ENCODE assay signal across 17 mouse cellular contexts in the genomic region with DNA sequence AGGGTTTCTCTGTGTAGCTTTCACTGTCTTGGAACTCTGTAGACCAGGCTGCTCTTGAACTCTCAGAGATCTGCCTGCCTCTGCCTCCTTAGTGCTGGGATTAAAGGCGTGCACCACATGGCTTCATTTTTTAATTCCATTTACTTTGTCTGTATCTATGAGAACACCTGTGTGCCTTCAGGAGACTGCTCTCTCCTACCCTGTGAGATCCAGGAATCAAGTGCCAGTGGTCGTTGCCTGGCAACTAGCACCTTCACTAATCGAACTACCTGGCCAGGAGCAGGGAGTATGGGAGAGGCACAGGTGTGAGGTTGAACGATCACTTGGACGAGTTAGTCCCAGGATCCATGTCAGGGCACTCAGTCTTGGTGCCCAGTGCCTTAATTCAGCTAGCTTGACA. TPM values are rescaled to one million over a fixed set of nuclear protein-coding genes. Genes with fewer than 3 reads are reported as not detected.
A peak's percentile ranks its signal among the peaks of the same experiment; 100 is the strongest.
DNase-seq lines count a peak whose midpoint lies in the region; ATAC-seq and TF ChIP-seq lines count a peak whose summit lies in the region.
"Had no signal": no experiment of that assay in that cellular context is flagged by ENCODE, and none has a peak within 500 bp of the region (broad histone marks: within the 10 kb centered on the region; RNA-seq: fewer than 3 reads in every experiment).

No protein-coding gene starts in this region.

- H3K36me3 ChIP-seq in liver, embryonic 11.5 days (ENCODE audit: control insufficient read depth, insufficient read depth, low read length): peaks cover 6% of the 10 kb centered on the region; the same call in 1 of the 2 replicates
- H3K36me3 ChIP-seq in ES-Bruce4 (ENCODE audit: control insufficient read depth, insufficient read depth, low read length, poor library complexity, severe bottlenecking): no peaks in the 10 kb centered on the region
- 0 out of 2 replicates have a peak, but pooled peaks cover 3% of the 10 kb centered on the region for H3K36me3 ChIP-seq in liver, postnatal 0 days (replicated peaks; ENCODE audit: insufficient read depth, low read length)

- TF ChIP-seq POLR2A in ES-Bruce4 (IDR thresholded peaks at IDR 0.05; ENCODE audit: insufficient read depth, low read length): no peak

- no peak overlapping the region for H3K4me3 ChIP-seq in gastrocnemius, adult 2 months
- no peak overlapping the region for H3K4me3 ChIP-seq in liver, embryonic 11.5 days (ENCODE audit: low read depth, low read length)
- H3K4me3 ChIP-seq in ES-Bruce4 (ENCODE audit: low read depth, low read length): no peak overlapping the region
- H3K4me3 ChIP-seq in liver, postnatal 0 days (ENCODE audit: low read depth, low read length): no peak overlapping the region
- H3K4me3 ChIP-seq: hindbrain, embryonic 12.5 days; midbrain, embryonic 15.5 days had no signal

- 83% methylated on average over 5 of the region's 5 CpGs for WGBS in liver, embryonic 11.5 days
- WGBS in liver, postnatal 0 days (ENCODE audit: insufficient replicate concordance): 86% methylated on average over 5 of the region's 5 CpGs

- no peaks in the 10 kb centered on the region for H3K9me3 ChIP-seq in liver, embryonic 11.5 days (ENCODE audit: control insufficient read depth, low read length)
- no peaks in the 10 kb centered on the region for H3K9me3 ChIP-seq in ES-Bruce4 (replicated peaks; ENCODE audit: control insufficient read depth, insufficient read depth, low read length, poor library complexity, severe bottlenecking)
- H3K9me3 ChIP-seq in liver, postnatal 0 days (ENCODE audit: low read length): no peaks in the 10 kb centered on the region
- H3K9me3 ChIP-seq: hindbrain, embryonic 12.5 days; midbrain, embryonic 15.5 days had no signal

- no peak overlapping the region for H3K9ac ChIP-seq in liver, embryonic 11.5 days (ENCODE audit: low read depth, low read length)
- no peak overlapping the region for H3K9ac ChIP-seq in ES-Bruce4 (ENCODE audit: low read depth, poor library complexity, severe bottlenecking)
- no peak overlapping the region for H3K9ac ChIP-seq in liver, postnatal 0 days (replicated peaks)
- H3K9ac ChIP-seq: forebrain, postnatal 0 days; hindbrain, embryonic 12.5 days; midbrain, embryonic 15.5 days had no signal

- peaks cover 71% of the 10 kb centered on the region for H3K4me1 ChIP-seq in liver, embryonic 11.5 days (replicated peaks; ENCODE audit: control insufficient read depth, insufficient read depth, low read length)
- peaks cover 5% of the 10 kb centered on the region for H3K4me1 ChIP-seq in ES-Bruce4 (ENCODE audit: control insufficient read depth, insufficient read depth, low read length)
- peaks cover 71% of the 10 kb centered on the region for H3K4me1 ChIP-seq in liver, postnatal 0 days (ENCODE audit: insufficient read depth)

- no peak for ATAC-seq in liver, embryonic 11.5 days (replicated peaks; ENCODE audit: low FRiP score)
- no peak for ATAC-seq in liver, postnatal 0 days
- ATAC-seq: forebrain, postnatal 0 days; midbrain, embryonic 15.5 days had no signal

- no peak overlapping the region for H3K4me2 ChIP-seq in liver, embryonic 11.5 days
- H3K4me2 ChIP-seq in liver, postnatal 0 days (ENCODE audit: low read depth, low read length): no peak overlapping the region
- H3K4me2 ChIP-seq: hindbrain, embryonic 12.5 days; midbrain, embryonic 15.5 days had no signal

- DNase-seq in gastrocnemius, adult 2 months: no peak
- DNase-seq in gastrocnemius, postnatal 10 days: no peak
- DNase-seq in liver, embryonic 11.5 days (ENCODE audit: low spot score): no peak
- no peak for DNase-seq in liver
- no peak for DNase-seq in liver, postnatal 0 days
- DNase-seq in cerebellum, postnatal 36 days: no peak
- DNase-seq in kidney, adult 11 months: no peak
- DNase-seq: adrenal gland, adult 2 months; cerebellum, adult 9-11 months; forebrain, postnatal 0 days; gastrocnemius, postnatal 14 days; kidney, adult 18-20 months; kidney, postnatal 25 days; lung, postnatal 4 days had no signal

- TF ChIP-seq CTCF in gastrocnemius, adult 2 months (IDR thresholded peaks at IDR 0.05): no peak
- no peak for TF ChIP-seq CTCF in ES-Bruce4 (IDR thresholded peaks at IDR 0.05; ENCODE audit: low read depth, low read length)
- no peak for TF ChIP-seq CTCF in liver, postnatal 0 days (IDR thresholded peaks at IDR 0.05; ENCODE audit: low read depth)

- no peak for TF ChIP-seq EP300 in ES-Bruce4 (IDR thresholded peaks at IDR 0.05; ENCODE audit: insufficient read depth, low read depth, low read length)
- no peak for TF ChIP-seq EP300 in liver, postnatal 0 days (IDR thresholded peaks at IDR 0.05; ENCODE audit: low read depth)

- H3K27ac ChIP-seq in gastrocnemius, adult 2 months: peak overlapping the region; percentile 96
- H3K27ac ChIP-seq in liver, embryonic 11.5 days (ENCODE audit: low read depth, low read length): 0 out of 2 replicates have a peak overlapping the region, but pooled peaks have one; percentile 3
- H3K27ac ChIP-seq in ES-Bruce4 (ENCODE audit: insufficient read depth, low read length): peak overlapping the region; percentile 97
- H3K27ac ChIP-seq in liver, postnatal 0 days (ENCODE audit: low read depth): peak overlapping the region; percentile 98; the same call in 1 of the 2 replicates
- H3K27ac ChIP-seq: hindbrain, embryonic 12.5 days; midbrain, embryonic 15.5 days had no signal

- intact Hi-C loops in gastrocnemius, adult 2 months (cut with DNase I): no loop called here

- no peaks in the 10 kb centered on the region for H3K27me3 ChIP-seq in liver, embryonic 11.5 days (replicated peaks; ENCODE audit: control insufficient read depth, insufficient read depth, low read length)
- H3K27me3 ChIP-seq in ES-Bruce4 (ENCODE audit: control insufficient read depth, insufficient read depth, low read length, poor library complexity, severe bottlenecking): no peaks in the 10 kb centered on the region
- no peaks in the 10 kb centered on the region for H3K27me3 ChIP-seq in liver, postnatal 0 days (ENCODE audit: insufficient read depth, low read length)
- H3K27me3 ChIP-seq: hindbrain, embryonic 12.5 days; midbrain, embryonic 15.5 days had no signal

RNA-seq across cellular contexts. Expression of a gene that starts 12.6 kb away (rescaled TPM):
- total RNA-seq in gastrocnemius, adult 2 months (2021): 100 to 1,000 TPM; 110 to 123 TPM
- 100 to 1,000 TPM in 1 of 2 experiments, 10 to 100 TPM in 1; 96.8 to 111 TPM for total RNA-seq in gastrocnemius, postnatal 10 days (2021)
- polyA plus RNA-seq in liver, embryonic 11.5 days (2014; fragmentation: Nextera tagmentation; extraction: Ambion mirVana): 52.2 and 57.7 TPM in 2 replicates
- 247 and 264 TPM in 2 replicates for polyA plus RNA-seq in ES-Bruce4 (2011; ENCODE audit: insufficient read depth, insufficient read length, low read depth, missing spikeins)
- polyA plus RNA-seq in liver, postnatal 0 days (2015; fragmentation: Nextera tagmentation; extraction: Ambion mirVana): 36.2 and 38.2 TPM in 2 replicates

RNA-seq across cellular contexts. Expression of a gene that starts 16.5 kb away (rescaled TPM):
- 10 to 100 TPM; 17.2 to 32.0 TPM for total RNA-seq in gastrocnemius, adult 2 months (2021)
- total RNA-seq in gastrocnemius, postnatal 10 days (2021): 10 to 100 TPM; 23.9 to 26.3 TPM
- polyA plus RNA-seq in liver, embryonic 11.5 days (2014; fragmentation: Nextera tagmentation; extraction: Ambion mirVana): 0.38 and 1.2 TPM in 2 replicates
- polyA plus RNA-seq in ES-Bruce4 (2011; ENCODE audit: insufficient read depth, insufficient read length, low read depth, missing spikeins): 6.9 and 10.1 TPM in 2 replicates
- polyA plus RNA-seq in liver, postnatal 0 days (2015; fragmentation: Nextera tagmentation; extraction: Ambion mirVana): 2.5 and 2.6 TPM in 2 replicates

RNA-seq across cellular contexts. Expression of a gene that starts 46.4 kb away (rescaled TPM):
- total RNA-seq in gastrocnemius, adult 2 months (2021): 100 to 1,000 TPM in 1 of 2 experiments, 10 to 100 TPM in 1; 97.2 to 102 TPM
- 10 to 100 TPM; 80.1 to 80.2 TPM for total RNA-seq in gastrocnemius, postnatal 10 days (2021)
- 51.3 and 55.8 TPM in 2 replicates for polyA plus RNA-seq in liver, embryonic 11.5 days (2014; fragmentation: Nextera tagmentation; extraction: Ambion mirVana)
- polyA plus RNA-seq in ES-Bruce4 (2011; ENCODE audit: insufficient read depth, insufficient read length, low read depth, missing spikeins): 67.4 and 68.5 TPM in 2 replicates
- 20.1 and 23.9 TPM in 2 replicates for polyA plus RNA-seq in liver, postnatal 0 days (2015; fragmentation: Nextera tagmentation; extraction: Ambion mirVana)

Comparison
In these comparisons a context has a peak if more than half of its experiments do, and no peak if none do; other contexts are left out.
1. H3K27ac ChIP-seq: peak in every context shown above with its lines; median percentile 98 in liver, postnatal 0 days; 97 in ES-Bruce4; 96 in gastrocnemius, adult 2 months; 3 in liver, embryonic 11.5 days.